Mouse (Mus musculus) leukemia stem cell, adult 10-12 weeks (primary cell): ENCODE measurements around the gene Duxbl3. TPM values are rescaled to one million over a fixed set of nuclear protein-coding genes. Genes with fewer than 3 reads are reported as not detected.

Source experiments
- polyA plus RNA-seq: library from polyadenylated mRNA; stranded (reverse); fragments of >175 nt; gene quantifications from 2 replicates; pipeline ENCODE4 v1.2.3, GENCODE M21; 2012; ENCODE audit warnings: low replicate concordance

Gene Duxbl3
- not detected in 2 replicates for polyA plus RNA-seq

DNA sequence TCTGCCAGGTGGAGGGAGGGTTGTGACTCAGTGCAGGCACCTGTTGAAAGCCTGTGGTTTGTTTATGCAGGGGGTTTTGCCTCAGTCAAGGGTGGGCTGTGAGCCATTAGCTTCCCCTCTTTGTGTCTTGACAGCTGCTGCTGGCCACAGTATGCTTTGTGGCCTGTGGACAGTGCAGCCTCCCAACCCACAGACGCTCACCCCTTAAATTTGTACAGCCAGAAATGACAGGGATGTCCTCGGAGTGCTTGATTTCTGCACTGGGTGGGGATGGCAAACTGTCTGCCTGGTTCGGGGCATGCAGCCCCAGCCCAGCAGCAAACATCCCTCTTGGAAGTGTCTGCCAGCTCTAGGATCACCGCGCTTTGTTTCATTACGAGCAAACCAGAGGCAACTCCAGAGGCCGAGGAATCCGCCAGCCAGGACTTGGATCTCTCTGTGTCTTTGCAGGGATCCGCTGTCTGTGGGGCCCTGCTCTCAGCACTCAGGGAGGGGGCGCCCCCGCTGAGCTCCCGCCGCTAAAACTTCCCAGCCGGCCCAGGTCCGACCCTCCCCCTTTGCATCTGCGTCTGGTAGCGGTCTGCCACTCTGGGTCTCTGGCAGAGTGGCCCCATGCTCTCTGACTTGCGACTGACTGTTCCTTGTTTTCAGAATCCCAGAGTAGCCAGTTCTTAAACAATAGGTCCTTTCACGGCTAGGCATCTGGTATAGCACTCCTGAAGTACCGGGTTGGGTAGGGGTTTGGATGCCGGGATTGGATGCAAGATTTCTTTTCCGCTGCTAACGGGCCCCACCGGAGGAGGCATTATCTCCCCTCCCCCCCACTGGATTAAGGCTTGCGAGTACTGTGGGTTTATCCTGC lies at the start of gene Duxbl3:
Gene Duxbl3 (plus strand): TSS at position 207 of the 862 bp plus-strand sequence.

Other genes starting within 250 kb of the Duxbl3 start
- 1.9 and 2.4 TPM in 2 replicates for gene Gm9780, start 215.3 kb upstream of the Duxbl3 start, polyA plus RNA-seq
- gene Tmem254c, start 190.6 kb upstream of the Duxbl3 start, polyA plus RNA-seq, result 2.2 and 3.6 TPM in 2 replicates
- not detected in 2 replicates for gene Cphx2, start 176.4 kb upstream of the Duxbl3 start, polyA plus RNA-seq
- not detected in 2 replicates for gene Cphx3, start 175.7 kb upstream of the Duxbl3 start, polyA plus RNA-seq
- gene Duxbl2, start 139.6 kb upstream of the Duxbl3 start, polyA plus RNA-seq, result not detected in 2 replicates
- 0.75 TPM in 1 of 2 replicates, not detected in the other for gene Plac9b, start 75.5 kb upstream of the Duxbl3 start, polyA plus RNA-seq
- 1.2 TPM in 1 of 2 replicates, not detected in the other for gene Tmem254b, start 50.9 kb upstream of the Duxbl3 start, polyA plus RNA-seq